Mouse (Mus musculus): ENCODE data around the gene Adh6a.

- no peak for TF ChIP-seq CTCF (IDR thresholded peaks at IDR 0.05; ENCODE audit: extremely low read depth, insufficient read length, insufficient replicate concordance, low read depth, low read length)
- TF ChIP-seq POLR2A (IDR thresholded peaks at IDR 0.05; ENCODE audit: low read depth, low read length): no peak
These were observed 9.2 kb upstream of the Adh6a start for GRCm38 (mm10) chr3:138303771-138304488.

All from small intestine, adult 2 months (tissue).